Mouse (Mus musculus): ENCODE measurements around the gene Galk1. TPM values are rescaled to one million over a fixed set of nuclear protein-coding genes. Genes with fewer than 3 reads are reported as not detected.
"Not testable (repeated sequence)": the region's sequence is repeated elsewhere in the genome, so short reads cannot be mapped to it uniquely, and the experiment has no call there.

Gene Galk1
- polyA plus RNA-seq, 1 experiment from 2014 or later: 137 TPM

DNA sequence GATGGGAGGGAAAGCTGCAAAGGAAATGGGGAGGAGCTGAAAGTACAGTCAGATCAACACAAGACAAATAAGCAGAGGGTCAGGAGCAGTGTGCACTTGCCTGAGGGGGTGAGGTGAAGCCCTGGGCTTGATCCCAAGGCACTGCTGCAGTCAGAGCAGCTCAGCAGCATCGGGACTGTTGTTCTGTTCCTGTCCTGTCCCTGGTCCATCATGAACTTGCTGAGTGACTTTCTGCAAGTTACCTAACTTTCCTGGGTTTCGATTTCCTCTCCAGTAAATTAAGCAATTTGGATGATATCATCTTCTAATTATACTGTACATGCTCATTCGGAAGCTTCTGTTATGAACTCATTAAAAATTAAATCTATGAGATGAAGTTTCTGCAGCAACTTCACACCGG, 15.2 kb upstream of the Galk1 start, which contains the start of gene H3f3b:
Gene H3f3b (minus strand): TSS at position 207 of the 400 bp plus-strand sequence.
- peaks cover 15% of the 10 kb centered on the region for H3K4me1 ChIP-seq (ENCODE audit: control insufficient read depth, insufficient read depth, low read length)
- no peak within 1 kb of the TSS for H3K9ac ChIP-seq (ENCODE audit: low read depth, low read length)
- H3K4me2 ChIP-seq: no peak within 1 kb of the TSS
- no peak for ATAC-seq (replicated peaks; ENCODE audit: insufficient number of reproducible peaks, low FRiP score, low TSS enrichment)
- no peak within 1 kb of the TSS for H3K27ac ChIP-seq (ENCODE audit: low read depth, low read length)
- WGBS (ENCODE audit: insufficient replicate concordance): 73% methylated on average over 4 of the region's 4 CpGs
- H3K27me3 ChIP-seq (ENCODE audit: control insufficient read depth, insufficient read depth, low read length): no peaks in the 10 kb centered on the region
- no peak within 1 kb of the TSS for H3K4me3 ChIP-seq (ENCODE audit: low read depth, low read length)
- no peaks in the 10 kb centered on the region for H3K36me3 ChIP-seq (ENCODE audit: control insufficient read depth, insufficient read depth, low read length)
- H3K9me3 ChIP-seq (replicated peaks; ENCODE audit: control insufficient read depth, low read length): no peaks in the 10 kb centered on the region

DNA sequence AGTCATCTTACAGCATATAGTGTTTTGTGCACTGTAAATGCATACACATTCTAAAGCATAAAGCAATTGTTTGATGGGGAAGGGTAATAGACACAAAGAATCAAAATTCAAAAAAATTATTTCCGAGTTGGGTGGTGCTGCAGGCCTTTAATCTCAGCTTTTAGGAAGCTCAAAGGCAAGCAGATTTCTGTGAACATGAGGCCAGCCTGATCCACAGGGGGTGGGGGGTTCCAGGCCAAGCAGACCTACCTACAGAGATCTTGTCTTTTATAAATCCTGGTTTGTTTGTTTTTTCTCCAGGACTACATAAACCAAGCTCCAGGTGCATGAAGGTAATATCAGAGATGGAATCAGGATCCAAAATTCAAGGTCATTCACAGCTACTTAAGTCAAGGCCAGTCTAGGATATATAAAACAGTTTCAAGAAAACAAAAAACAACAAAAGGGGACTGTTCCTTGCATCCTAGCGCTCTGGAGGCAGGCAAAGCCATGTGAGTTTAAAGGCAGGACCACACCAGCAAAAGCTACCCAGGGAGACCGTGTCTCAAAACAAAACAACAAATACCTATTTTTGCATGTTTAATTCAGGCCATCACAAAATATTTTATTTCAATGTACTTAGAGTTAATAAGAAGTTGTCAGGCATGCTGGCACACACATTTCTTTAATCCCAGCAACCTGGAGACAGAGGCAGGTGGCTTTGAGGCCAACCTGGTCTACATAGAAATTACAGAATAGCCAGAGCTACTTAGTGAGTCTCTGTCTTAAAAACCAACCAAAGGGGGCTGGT, 12.7 kb upstream of the Galk1 start:
- peaks cover 2% of the 10 kb centered on the region; the same call in 1 of the 2 replicates for H3K36me3 ChIP-seq (ENCODE audit: control insufficient read depth, insufficient read depth, low read length)
- 81% methylated on average over 3 of the region's 3 CpGs for WGBS (ENCODE audit: insufficient replicate concordance)

DNA sequence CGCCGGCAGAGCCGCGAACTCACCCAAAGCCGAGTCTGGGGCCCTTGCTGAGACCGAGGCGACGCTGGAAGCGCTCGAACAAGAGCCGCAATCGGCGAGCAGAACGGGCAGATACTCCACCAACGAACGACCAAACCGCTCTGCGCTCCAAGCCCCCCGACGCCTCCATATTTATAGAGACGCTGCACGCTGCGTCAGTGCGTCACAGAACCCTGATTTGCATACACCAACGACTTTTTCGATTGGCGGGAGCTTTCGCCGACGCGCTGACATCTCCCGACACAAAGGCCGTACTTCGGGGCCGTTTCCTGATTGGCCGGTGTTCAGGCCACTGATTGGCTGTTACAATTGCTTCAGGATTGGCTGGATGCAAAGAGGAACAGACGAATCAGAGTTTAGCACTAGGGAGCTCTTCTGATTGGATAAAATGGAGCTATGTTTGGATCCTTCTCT, 11.9 kb upstream of the Galk1 start:
- Histone ChIP-seq H3K9me3 (replicated peaks; ENCODE audit: control insufficient read depth, low read length) (no peaks in the 10 kb centered on the region), H3K4me3 (ENCODE audit: low read depth, low read length) (peak overlapping the region; percentile 97), H3K4me2 (peak overlapping the region; percentile 65), H3K27me3 (ENCODE audit: control insufficient read depth, insufficient read depth, low read length) (no peaks in the 10 kb centered on the region), H3K36me3 (ENCODE audit: control insufficient read depth, insufficient read depth, low read length) (peaks cover 2% of the 10 kb centered on the region; the same call in 1 of the 2 replicates), H3K4me1 (ENCODE audit: control insufficient read depth, insufficient read depth, low read length) (peaks cover 4% of the 10 kb centered on the region; the same call in 1 of the 2 replicates), H3K27ac (ENCODE audit: low read depth, low read length) (peak overlapping the region; percentile 100), H3K9ac (ENCODE audit: low read depth, low read length) (peak overlapping the region; percentile 100)
- peak; percentile 94 for ATAC-seq (replicated peaks; ENCODE audit: insufficient number of reproducible peaks, low FRiP score, low TSS enrichment)
- under 1% methylated on average over 37 of the region's 37 CpGs for WGBS (ENCODE audit: insufficient replicate concordance)

More for the DNA sequence above, 12.7 kb upstream of the Galk1 start:
- no peaks in the 10 kb centered on the region for H3K27me3 ChIP-seq (ENCODE audit: control insufficient read depth, insufficient read depth, low read length)
- no peaks in the 10 kb centered on the region for H3K9me3 ChIP-seq (replicated peaks; ENCODE audit: control insufficient read depth, low read length)
- peaks cover 7% of the 10 kb centered on the region; the same call in 1 of the 2 replicates for H3K4me1 ChIP-seq (ENCODE audit: control insufficient read depth, insufficient read depth, low read length)
- no peak overlapping the region for H3K27ac ChIP-seq (ENCODE audit: low read depth, low read length)
- no peak for ATAC-seq (replicated peaks; ENCODE audit: insufficient number of reproducible peaks, low FRiP score, low TSS enrichment)
- no peak overlapping the region for H3K4me3 ChIP-seq (ENCODE audit: low read depth, low read length)
- no peak overlapping the region for H3K9ac ChIP-seq (ENCODE audit: low read depth, low read length)
- H3K4me2 ChIP-seq: no peak overlapping the region

DNA sequence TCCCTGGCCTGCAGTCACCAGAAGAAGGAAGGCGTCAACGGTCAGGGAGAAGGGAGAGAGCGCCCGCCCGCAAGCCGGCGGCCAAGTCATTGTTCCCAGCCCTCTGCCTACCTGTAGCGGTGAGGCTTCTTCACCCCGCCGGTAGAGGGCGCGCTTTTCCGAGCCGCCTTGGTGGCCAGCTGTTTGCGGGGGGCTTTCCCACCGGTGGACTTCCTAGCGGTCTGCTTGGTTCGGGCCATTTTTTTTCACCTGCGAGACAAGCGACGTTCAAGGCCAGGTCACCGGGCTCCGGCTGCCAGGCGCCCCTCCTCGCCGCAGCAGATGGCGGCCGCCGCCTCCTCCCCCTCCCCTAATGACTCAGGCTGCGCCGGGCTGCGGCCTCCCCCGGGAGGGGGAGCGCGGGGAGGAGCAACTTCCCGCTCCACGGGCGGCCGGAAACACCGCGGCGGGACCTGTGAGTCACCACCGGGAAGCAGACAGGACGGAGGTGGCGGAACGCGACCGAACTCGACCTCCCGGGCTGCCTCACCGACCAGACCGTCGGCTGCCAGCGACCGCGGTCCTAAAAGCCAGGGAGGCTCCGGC, 11.3 kb upstream of the Galk1 start:
- H3K9ac ChIP-seq (ENCODE audit: low read depth, low read length): peak overlapping the region; percentile 100
- peak overlapping the region; percentile 65 for H3K4me2 ChIP-seq
- H3K4me3 ChIP-seq (ENCODE audit: low read depth, low read length): peak overlapping the region; percentile 97
- no peaks in the 10 kb centered on the region for H3K9me3 ChIP-seq (replicated peaks; ENCODE audit: control insufficient read depth, low read length)
- peak overlapping the region; percentile 100 for H3K27ac ChIP-seq (ENCODE audit: low read depth, low read length)
- H3K36me3 ChIP-seq (ENCODE audit: control insufficient read depth, insufficient read depth, low read length): peaks cover 2% of the 10 kb centered on the region; the same call in 1 of the 2 replicates
- under 1% methylated on average over 52 of the region's 57 CpGs for WGBS (ENCODE audit: insufficient replicate concordance)
- H3K4me1 ChIP-seq (ENCODE audit: control insufficient read depth, insufficient read depth, low read length): peaks cover 4% of the 10 kb centered on the region; the same call in 1 of the 2 replicates
- H3K27me3 ChIP-seq (ENCODE audit: control insufficient read depth, insufficient read depth, low read length): no peaks in the 10 kb centered on the region
- peak; percentile 73 for ATAC-seq (replicated peaks; ENCODE audit: insufficient number of reproducible peaks, low FRiP score, low TSS enrichment)

GRCm38 (mm10) chr11:116023074-116023770, 10.7 kb upstream of the Galk1 start:
- WGBS (ENCODE audit: insufficient replicate concordance): 6% methylated on average over 18 of the region's 18 CpGs
- Histone ChIP-seq H3K27ac (ENCODE audit: low read depth, low read length) (peak overlapping the region; percentile 100), H3K4me3 (ENCODE audit: low read depth, low read length) (peak overlapping the region; percentile 97), H3K4me2 (peak overlapping the region; percentile 65), H3K9ac (ENCODE audit: low read depth, low read length) (peak overlapping the region; percentile 100)
- ATAC-seq (replicated peaks; ENCODE audit: insufficient number of reproducible peaks, low FRiP score, low TSS enrichment); H3K36me3 ChIP-seq (ENCODE audit: control insufficient read depth, insufficient read depth, low read length); H3K27me3 ChIP-seq (ENCODE audit: control insufficient read depth, insufficient read depth, low read length); H3K4me1 ChIP-seq (ENCODE audit: control insufficient read depth, insufficient read depth, low read length); H3K9me3 ChIP-seq (replicated peaks; ENCODE audit: control insufficient read depth, low read length): not testable (repeated sequence)

DNA sequence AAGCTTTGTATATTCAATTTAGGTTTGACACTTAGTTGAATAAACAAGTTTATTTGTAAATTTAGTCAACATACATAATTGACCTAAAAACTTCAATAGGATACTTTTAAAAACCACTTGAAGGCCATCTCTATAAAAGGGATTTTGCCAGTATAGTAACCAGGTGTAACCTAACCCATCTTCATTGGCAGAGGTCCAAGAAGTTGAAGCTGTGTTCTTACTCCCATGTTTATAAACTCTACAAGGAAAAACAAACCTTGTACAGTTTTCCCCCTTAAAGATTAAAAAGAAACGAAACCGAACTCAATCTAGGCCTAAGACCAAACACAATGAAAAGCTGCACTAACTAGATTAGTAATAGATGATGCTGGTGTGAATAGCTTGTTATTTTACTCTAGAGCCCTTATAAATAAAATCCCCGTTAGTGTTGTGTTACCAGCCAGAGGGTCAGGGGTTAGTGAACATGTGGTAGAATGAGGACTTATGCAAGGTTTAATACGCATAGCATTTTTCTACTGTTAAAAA, 9.8 kb upstream of the Galk1 start:
- 79% methylated on average over 4 of the region's 4 CpGs for WGBS (ENCODE audit: insufficient replicate concordance)

GRCm38 (mm10) chr11:116021328-116022220, 9.1 kb upstream of the Galk1 start:
- WGBS (ENCODE audit: insufficient replicate concordance): 81% methylated on average over 6 of the region's 6 CpGs
- Histone ChIP-seq H3K27me3 (ENCODE audit: control insufficient read depth, insufficient read depth, low read length) (no peaks in the 10 kb centered on the region), H3K4me1 (ENCODE audit: control insufficient read depth, insufficient read depth, low read length) (peaks cover 4% of the 10 kb centered on the region; the same call in 1 of the 2 replicates), H3K4me2 (no peak overlapping the region), H3K27ac (ENCODE audit: low read depth, low read length) (no peak overlapping the region), H3K36me3 (ENCODE audit: control insufficient read depth, insufficient read depth, low read length) (peaks cover 2% of the 10 kb centered on the region; the same call in 1 of the 2 replicates), H3K4me3 (ENCODE audit: low read depth, low read length) (no peak overlapping the region), H3K9me3 (replicated peaks; ENCODE audit: control insufficient read depth, low read length) (no peaks in the 10 kb centered on the region), H3K9ac (ENCODE audit: low read depth, low read length) (no peak overlapping the region)
- ATAC-seq (replicated peaks; ENCODE audit: insufficient number of reproducible peaks, low FRiP score, low TSS enrichment): no peak

More for the DNA sequence above, 9.8 kb upstream of the Galk1 start:
- Histone ChIP-seq H3K4me2 (peak overlapping the region; percentile 61), H3K4me3 (ENCODE audit: low read depth, low read length) (peak overlapping the region; percentile 31), H3K9me3 (replicated peaks; ENCODE audit: control insufficient read depth, low read length) (no peaks in the 10 kb centered on the region), H3K4me1 (ENCODE audit: control insufficient read depth, insufficient read depth, low read length) (peaks cover 4% of the 10 kb centered on the region; the same call in 1 of the 2 replicates), H3K36me3 (ENCODE audit: control insufficient read depth, insufficient read depth, low read length) (peaks cover 2% of the 10 kb centered on the region; the same call in 1 of the 2 replicates), H3K27ac (ENCODE audit: low read depth, low read length) (no peak overlapping the region), H3K9ac (ENCODE audit: low read depth, low read length) (no peak overlapping the region), H3K27me3 (ENCODE audit: control insufficient read depth, insufficient read depth, low read length) (no peaks in the 10 kb centered on the region)
- no peak for ATAC-seq (replicated peaks; ENCODE audit: insufficient number of reproducible peaks, low FRiP score, low TSS enrichment)

Data from heart, embryonic 11.5 days (tissue).